Mouse (Mus musculus) kidney, embryonic 16.5 days (tissue): Measurements from ENCODE around the gene Chad. TPM values are rescaled to one million over a fixed set of nuclear protein-coding genes. Genes with fewer than 3 reads are reported as not detected.

Experiments
- ATAC-seq: fragments of 200-750 bp; cut with Nextera tagmentation; 2 replicates; pipeline ENCODE4 v1.8.0; 2017; ENCODE audit warnings: moderate TSS enrichment; ENCODE audit not compliant: low FRiP score, low TSS enrichment
- H3K27ac ChIP-seq: fragments of 300-500 bp; sonication (generic); 2 replicates; pipeline ENCODE4 v1.5.1; 2014; ENCODE audit warnings: low read length
- H3K27me3 ChIP-seq: fragments of 300-500 bp; sonication (generic); 2 replicates; pipeline ENCODE4 v1.6.1; 2014; ENCODE audit warnings: low read length, control low read depth, mixed read lengths; ENCODE audit not compliant: insufficient read depth
- H3K36me3 ChIP-seq: fragments of 300-500 bp; sonication (generic); 2 replicates; pipeline ENCODE4 v1.6.1; 2014; ENCODE audit warnings: low read length, control low read depth, mixed read lengths; ENCODE audit not compliant: insufficient read depth
- H3K4me1 ChIP-seq: fragments of 300-500 bp; sonication (generic); 2 replicates; pipeline ENCODE4 v1.6.1; 2014; ENCODE audit warnings: low read length, control low read depth, mixed read lengths; ENCODE audit not compliant: insufficient read depth
- H3K4me2 ChIP-seq: fragments of 300-500 bp; sonication (generic); replicated peaks from 2 replicates; pipeline ENCODE4 v1.6.1; 2014; ENCODE audit warnings: low read depth, low read length
- H3K4me3 ChIP-seq: fragments of 300-500 bp; sonication (generic); 2 replicates; pipeline ENCODE4 v1.5.1; 2014; ENCODE audit warnings: mild to moderate bottlenecking, low read length
- H3K9ac ChIP-seq: fragments of 300-500 bp; sonication (generic); replicated peaks from 2 replicates; pipeline ENCODE4 v1.6.1; 2014; ENCODE audit warnings: low read length
- H3K9me3 ChIP-seq: fragments of 300-500 bp; sonication (generic); 2 replicates; pipeline ENCODE4 v1.6.1; 2016; ENCODE audit warnings: low read length, control low read depth
- WGBS: fragments of 180-500 bp; shearing (Covaris S2); extraction: QIAGEN DNeasy Blood & Tissue Kit; methylation state at CpG from one replicate; pipeline ENCODE4 v1.1.7; 2014; 5-methylcytosine and 5-hydroxymethylcytosine counted together
- polyA plus RNA-seq: library from polyadenylated mRNA; unstranded; fragments of >200 nt; fragmentation: Nextera tagmentation; extraction: Ambion mirVana; gene quantifications from 2 replicates; pipeline ENCODE4 v1.2.1, GENCODE M21; 2015

The Chad gene
- polyA plus RNA-seq, 1 experiment from 2014 or later, result 0.64 TPM

GRCm38 (mm10) chr11:94563383-94563782, 1.5 kb upstream of the Chad start:
- ATAC-seq, result no peak
- WGBS, result 92% methylated on average over 5 of the region's 5 CpGs

DNA sequence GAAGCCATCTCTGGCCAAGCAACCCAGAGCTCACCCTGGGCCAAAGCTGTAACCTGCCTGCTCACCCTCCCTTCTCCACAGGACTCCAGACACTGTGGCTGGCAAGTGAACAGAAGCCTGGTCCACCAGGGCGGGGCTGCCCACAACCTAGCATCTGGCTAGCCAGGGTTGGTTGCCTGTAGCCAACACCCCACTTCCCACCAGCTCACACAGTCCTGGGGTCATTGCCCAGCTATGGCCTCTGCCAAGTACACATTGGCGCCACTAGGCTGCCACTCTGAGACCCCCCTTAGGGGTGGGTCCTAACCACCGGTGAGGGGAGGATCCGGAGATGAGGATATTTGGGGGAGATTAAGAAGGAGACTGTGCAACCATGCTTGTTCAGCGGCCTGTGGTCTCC, 1.0 kb upstream of the Chad start:
- H3K9me3 ChIP-seq, result no peaks in the 10 kb centered on the region

More at GRCm38 (mm10) chr11:94563383-94563782, 1.5 kb upstream of the Chad start:
- Histone ChIP-seq H3K4me3 (no peak overlapping the region), H3K9me3 (no peaks in the 10 kb centered on the region), H3K36me3 (peaks cover 5% of the 10 kb centered on the region; the same call in 1 of the 2 replicates), H3K9ac (no peak overlapping the region), H3K4me2 (no peak overlapping the region), H3K27me3 (peaks cover 10% of the 10 kb centered on the region; the same call in 1 of the 2 replicates), H3K27ac (no peak overlapping the region), H3K4me1 (peaks cover 14% of the 10 kb centered on the region)

GRCm38 (mm10) chr11:94565151-94565479, 268 bp downstream of the Chad start:
- Histone ChIP-seq H3K27ac (no peak overlapping the region), H3K4me1 (peaks cover 14% of the 10 kb centered on the region), H3K9ac (peak overlapping the region; percentile 36; the same call in 1 of the 2 replicates), H3K36me3 (no peaks in the 10 kb centered on the region), H3K27me3 (peaks cover 10% of the 10 kb centered on the region; the same call in 1 of the 2 replicates), H3K9me3 (no peaks in the 10 kb centered on the region), H3K4me3 (peak overlapping the region; percentile 18), H3K4me2 (peak overlapping the region; percentile 45)
- ATAC-seq, result no peak
- WGBS, result 19% methylated on average over 16 of the region's 16 CpGs

More for the DNA sequence above, 1.0 kb upstream of the Chad start:
- Histone ChIP-seq H3K27ac (no peak overlapping the region), H3K4me2 (peak overlapping the region; percentile 45), H3K36me3 (peaks cover 3% of the 10 kb centered on the region; the same call in 1 of the 2 replicates), H3K9ac (peak overlapping the region; percentile 36), H3K4me1 (peaks cover 14% of the 10 kb centered on the region), H3K4me3 (no peak overlapping the region), H3K27me3 (peaks cover 10% of the 10 kb centered on the region; the same call in 1 of the 2 replicates)
- 57% methylated on average over 5 of the region's 5 CpGs for WGBS
- 0 out of 2 replicates have a peak, but pooled peaks have one; percentile 24 for ATAC-seq

- H3K36me3 ChIP-seq, result no peaks in the 10 kb centered on the region
- peaks cover 10% of the 10 kb centered on the region; the same call in 1 of the 2 replicates for H3K27me3 ChIP-seq
- no peak for ATAC-seq
- WGBS, result 70% methylated on average over 6 of the region's 6 CpGs
- no peak overlapping the region for H3K4me2 ChIP-seq
- peaks cover 14% of the 10 kb centered on the region for H3K4me1 ChIP-seq
- H3K4me3 ChIP-seq, result no peak overlapping the region
- H3K9me3 ChIP-seq, result no peaks in the 10 kb centered on the region
- H3K27ac ChIP-seq, result no peak overlapping the region
- H3K9ac ChIP-seq, result no peak overlapping the region
Observed at GRCm38 (mm10) chr11:94566534-94566933, 1.7 kb downstream of the Chad start.

GRCm38 (mm10) chr11:94567326-94567725, 2.5 kb downstream of the Chad start:
- H3K4me3 ChIP-seq, result no peak overlapping the region
- H3K9ac ChIP-seq, result no peak overlapping the region
- H3K4me2 ChIP-seq, result no peak overlapping the region
- no peaks in the 10 kb centered on the region for H3K36me3 ChIP-seq
- WGBS, result 88% methylated on average over 7 of the region's 7 CpGs
- H3K9me3 ChIP-seq, result no peaks in the 10 kb centered on the region
- no peak overlapping the region for H3K27ac ChIP-seq
- no peak for ATAC-seq
- peaks cover 14% of the 10 kb centered on the region for H3K4me1 ChIP-seq
- peaks cover 10% of the 10 kb centered on the region; the same call in 1 of the 2 replicates for H3K27me3 ChIP-seq

- Histone ChIP-seq H3K9me3 (no peaks in the 10 kb centered on the region), H3K27me3 (0 out of 2 replicates have a peak, but pooled peaks cover 3% of the 10 kb centered on the region), H3K27ac (peak overlapping the region; percentile 86), H3K9ac (no peak overlapping the region), H3K4me3 (no peak overlapping the region), H3K4me2 (no peak overlapping the region), H3K4me1 (no peaks in the 10 kb centered on the region), H3K36me3 (no peaks in the 10 kb centered on the region)
- 49% methylated on average over 9 of the region's 9 CpGs for WGBS
- peak; percentile 61; the same call in 1 of the 2 replicates for ATAC-seq
Observed at GRCm38 (mm10) chr11:94570612-94571011, 5.8 kb downstream of the Chad start.

- H3K27me3 ChIP-seq, result no peaks in the 10 kb centered on the region
- 94% methylated on average over 1 of the region's 1 CpGs for WGBS
- no peak for ATAC-seq
- no peaks in the 10 kb centered on the region for H3K9me3 ChIP-seq
- H3K4me2 ChIP-seq, result no peak overlapping the region
- no peak overlapping the region for H3K27ac ChIP-seq
- no peaks in the 10 kb centered on the region for H3K4me1 ChIP-seq
- no peaks in the 10 kb centered on the region for H3K36me3 ChIP-seq
- no peak overlapping the region for H3K4me3 ChIP-seq
- H3K9ac ChIP-seq, result no peak overlapping the region
Observed at GRCm38 (mm10) chr11:94571850-94572249, 7.0 kb downstream of the Chad start.

- H3K36me3 ChIP-seq, result no peaks in the 10 kb centered on the region
- H3K9ac ChIP-seq, result no peak overlapping the region
- no peak overlapping the region for H3K4me3 ChIP-seq
- no peaks in the 10 kb centered on the region for H3K27me3 ChIP-seq
- whole genome bisulfite sequencing, result 23% methylated on average over 7 of the region's 7 CpGs
- no peaks in the 10 kb centered on the region for H3K9me3 ChIP-seq
- no peak for ATAC-seq
- H3K27ac ChIP-seq, result no peak overlapping the region
- H3K4me2 ChIP-seq, result no peak overlapping the region
- no peaks in the 10 kb centered on the region for H3K4me1 ChIP-seq
Observed at GRCm38 (mm10) chr11:94574560-94574959, 9.7 kb downstream of the Chad start.

GRCm38 (mm10) chr11:94575036-94575435, 10.2 kb downstream of the Chad start:
- Histone ChIP-seq H3K4me3 (no peak overlapping the region), H3K4me2 (no peak overlapping the region), H3K9ac (no peak overlapping the region), H3K27me3 (no peaks in the 10 kb centered on the region), H3K36me3 (no peaks in the 10 kb centered on the region), H3K27ac (no peak overlapping the region), H3K4me1 (no peaks in the 10 kb centered on the region), H3K9me3 (no peaks in the 10 kb centered on the region)
- WGBS, result 74% methylated on average over 2 of the region's 2 CpGs
- no peak for ATAC-seq

GRCm38 (mm10) chr11:94576361-94576760, 11.5 kb downstream of the Chad start:
- no peaks in the 10 kb centered on the region for H3K36me3 ChIP-seq
- H3K4me2 ChIP-seq, result no peak overlapping the region
- ATAC-seq, result no peak
- H3K27ac ChIP-seq, result no peak overlapping the region
- no peaks in the 10 kb centered on the region for H3K4me1 ChIP-seq
- H3K4me3 ChIP-seq, result no peak overlapping the region
- WGBS, result 72% methylated on average over 9 of the region's 9 CpGs
- no peaks in the 10 kb centered on the region for H3K9me3 ChIP-seq
- H3K9ac ChIP-seq, result no peak overlapping the region
- no peaks in the 10 kb centered on the region for H3K27me3 ChIP-seq
